Mouse (Mus musculus) CH12.LX (cell line): ENCODE measurements around the gene Stx4a.

Experiments used
- CTCF ChIP-seq, 2 experiments: IDR thresholded peaks in 1 of 2; conservative IDR thresholded peaks in 1 of 2; 2 replicates each; pipeline ENCODE4 v1.5.1; 2011 to 2012; ENCODE audit warnings: low read depth in 2 of 2, low read length in 2 of 2, improper control_type of control experiment in 1 of 2, inconsistent platforms in 1 of 2, mild to moderate bottlenecking in 1 of 2, moderate library complexity in 1 of 2
- EP300 ChIP-seq: IDR thresholded peaks from 2 replicates; pipeline ENCODE4 v1.6.1; 2011; ENCODE audit warnings: low read length, improper control_type of control experiment
- MYC ChIP-seq: IDR thresholded peaks from 2 replicates; pipeline ENCODE4 v1.6.1; 2011; ENCODE audit warnings: low read depth, mild to moderate bottlenecking, improper control_type of control experiment, low read length
- POLR2A ChIP-seq: IDR thresholded peaks from 2 replicates; pipeline ENCODE4 v1.6.1; 2011; ENCODE audit warnings: low read depth, mild to moderate bottlenecking, improper control_type of control experiment, low read length

DNA sequence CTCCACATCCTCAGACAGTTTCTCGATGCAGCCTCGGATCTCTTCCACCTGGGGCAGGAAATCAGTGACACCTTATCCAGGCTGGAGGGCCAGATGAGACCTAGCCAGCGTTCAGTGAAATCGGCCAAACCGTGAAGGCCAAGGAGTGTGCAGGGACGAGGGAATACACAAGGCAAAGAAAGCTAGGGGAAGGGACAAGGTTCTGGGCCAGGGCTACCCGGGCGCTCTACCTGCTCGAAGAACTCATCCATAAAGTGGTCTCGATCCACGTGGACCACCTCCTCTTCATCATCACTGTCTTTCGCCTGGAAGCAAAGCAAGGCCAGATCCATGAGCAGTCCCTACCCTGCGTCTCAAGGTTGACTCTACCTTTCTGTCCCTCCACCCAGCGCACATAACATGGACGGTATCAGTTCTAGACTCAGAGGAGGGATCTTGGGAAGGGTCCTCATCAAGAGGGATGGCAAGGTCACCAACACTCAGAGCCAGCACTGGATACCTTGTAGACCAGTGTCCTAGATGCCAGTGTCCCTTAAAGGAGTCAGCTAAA lies 8.9 kb upstream of the Stx4a start:
- TF ChIP-seq POLR2A = no peak
- TF ChIP-seq MYC = no peak
- no peak for TF ChIP-seq CTCF (conservative IDR thresholded peaks at IDR 0.05 in 1 of 2, IDR thresholded peaks at IDR 0.05 in 1 of 2; ENCODE audit: low read depth in 2 of 2, low read length in 2 of 2)
- no peak for TF ChIP-seq EP300
